Mouse (Mus musculus) kidney, postnatal 25 days (tissue): ENCODE results near the gene Focad.

ENCODE experiments used
- DNase-seq, 2 experiments: peaks; one replicate each; pipeline ENCODE4 v3.0.0; 2021; ENCODE audit warnings: mixed read lengths in 2 of 2

Focad gene

DNA sequence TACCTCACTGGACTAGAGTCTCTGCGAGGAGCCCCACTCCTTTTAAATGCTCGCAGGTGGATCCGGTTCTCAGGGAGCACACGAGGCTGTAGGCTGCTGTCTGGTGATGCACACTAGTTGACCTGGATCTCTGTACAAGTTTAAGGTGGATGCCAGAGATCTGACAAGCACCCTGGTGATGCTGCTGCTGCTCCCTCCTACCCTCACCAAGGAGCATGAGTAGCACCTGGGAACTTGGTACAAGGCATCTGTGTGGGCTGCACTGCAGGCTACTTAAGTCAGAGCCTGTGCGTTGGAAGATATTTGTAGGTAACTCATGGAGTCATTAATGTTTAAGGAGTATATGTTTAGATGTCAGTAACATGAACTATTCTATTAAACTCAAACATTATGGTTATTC, 62.5 kb downstream of the Focad start:
- DNase-seq: no peak

DNA sequence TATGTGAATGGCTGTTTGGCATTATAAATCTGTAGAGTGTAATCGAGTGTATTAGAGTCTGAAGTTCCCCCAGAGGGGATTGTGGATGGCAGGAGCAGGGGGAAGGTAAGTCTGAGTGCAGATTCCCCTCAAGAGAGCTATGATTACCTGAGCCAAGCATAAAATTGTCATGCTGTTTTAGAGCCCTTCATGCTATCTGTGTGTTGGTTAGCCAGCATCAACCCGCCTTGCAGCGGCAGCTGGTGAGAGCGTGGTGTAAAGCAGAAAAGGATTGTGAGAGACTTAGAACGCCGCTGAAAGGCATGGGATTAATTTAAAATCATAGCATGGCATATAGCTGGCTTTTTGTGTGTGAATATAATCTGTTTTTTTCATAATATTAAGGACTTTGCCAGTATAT, 63.2 kb downstream of the Focad start:
- no peak for DNase-seq

DNA sequence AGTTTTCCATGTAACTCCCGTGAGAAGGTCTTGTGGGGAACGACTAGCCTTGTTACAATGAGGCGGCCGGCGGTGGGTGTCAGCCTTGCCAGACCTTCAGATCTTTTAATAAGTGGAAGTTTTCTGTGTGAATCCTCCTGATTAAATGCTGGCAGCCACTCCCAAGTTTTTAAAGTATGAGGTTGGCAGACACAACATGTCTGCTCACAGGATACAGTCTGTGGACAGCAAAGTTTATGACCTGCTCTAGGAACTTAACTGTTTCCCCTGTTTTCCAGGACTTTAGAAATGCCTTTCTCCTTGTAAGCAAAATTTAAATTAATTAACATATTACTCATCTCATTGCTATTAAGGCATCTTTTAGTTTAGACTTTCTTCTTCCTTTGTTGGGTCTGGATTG, 64.8 kb downstream of the Focad start:
- no peak for DNase-seq

DNA sequence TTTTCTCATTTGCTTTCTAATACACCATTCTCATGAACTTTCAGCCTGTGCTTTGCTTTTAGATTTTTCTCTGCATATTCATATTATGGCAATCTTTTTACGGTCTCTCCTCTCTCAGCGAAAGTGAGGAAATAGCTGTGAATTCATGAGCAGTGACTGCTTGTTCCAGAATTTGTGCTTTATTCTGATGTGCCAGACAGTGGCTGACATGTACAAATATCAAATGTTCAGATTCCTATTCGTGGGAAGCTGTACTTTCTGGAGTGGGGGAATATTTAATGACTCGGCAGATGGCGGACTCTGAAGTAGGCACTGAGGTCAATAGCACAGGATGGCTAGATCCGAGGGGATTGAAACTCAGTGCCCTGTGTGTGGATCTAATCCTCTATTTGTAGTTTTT, 65.3 kb downstream of the Focad start:
- DNase-seq: no peak

DNA sequence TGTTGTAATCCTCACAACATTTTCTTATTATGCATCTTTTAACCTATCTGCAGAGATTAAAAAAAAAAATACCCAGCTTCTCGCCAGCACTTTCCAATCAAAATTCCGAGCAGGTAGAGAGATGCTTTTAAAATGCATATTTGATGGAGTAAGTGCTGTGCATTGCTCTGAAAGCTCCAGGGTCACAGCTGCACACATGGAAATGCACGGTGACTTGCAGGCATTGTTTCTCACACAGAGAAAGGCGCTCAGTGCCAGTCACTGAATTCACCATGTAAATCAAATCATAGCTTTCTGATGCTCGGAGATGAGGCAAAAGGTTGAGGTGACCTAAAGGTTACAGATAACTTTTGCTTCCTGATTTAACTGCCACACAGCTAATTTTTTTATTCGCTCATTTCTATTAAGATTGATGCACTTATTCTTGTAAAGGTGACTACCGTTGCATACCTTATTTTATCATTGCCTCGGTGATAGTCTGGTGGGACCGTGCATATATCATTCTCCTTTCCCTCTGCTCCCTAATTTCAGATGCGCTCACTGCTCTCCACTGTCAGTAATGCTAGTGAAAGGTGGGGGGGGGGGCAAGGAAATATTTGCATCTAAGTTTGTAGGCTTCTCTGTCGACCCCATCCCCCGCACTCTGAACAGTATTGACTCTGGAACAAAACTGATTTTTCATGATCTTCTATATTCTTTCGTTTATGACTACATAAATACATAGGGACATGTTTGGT, 69.2 kb downstream of the Focad start:
- no peak for DNase-seq

DNA sequence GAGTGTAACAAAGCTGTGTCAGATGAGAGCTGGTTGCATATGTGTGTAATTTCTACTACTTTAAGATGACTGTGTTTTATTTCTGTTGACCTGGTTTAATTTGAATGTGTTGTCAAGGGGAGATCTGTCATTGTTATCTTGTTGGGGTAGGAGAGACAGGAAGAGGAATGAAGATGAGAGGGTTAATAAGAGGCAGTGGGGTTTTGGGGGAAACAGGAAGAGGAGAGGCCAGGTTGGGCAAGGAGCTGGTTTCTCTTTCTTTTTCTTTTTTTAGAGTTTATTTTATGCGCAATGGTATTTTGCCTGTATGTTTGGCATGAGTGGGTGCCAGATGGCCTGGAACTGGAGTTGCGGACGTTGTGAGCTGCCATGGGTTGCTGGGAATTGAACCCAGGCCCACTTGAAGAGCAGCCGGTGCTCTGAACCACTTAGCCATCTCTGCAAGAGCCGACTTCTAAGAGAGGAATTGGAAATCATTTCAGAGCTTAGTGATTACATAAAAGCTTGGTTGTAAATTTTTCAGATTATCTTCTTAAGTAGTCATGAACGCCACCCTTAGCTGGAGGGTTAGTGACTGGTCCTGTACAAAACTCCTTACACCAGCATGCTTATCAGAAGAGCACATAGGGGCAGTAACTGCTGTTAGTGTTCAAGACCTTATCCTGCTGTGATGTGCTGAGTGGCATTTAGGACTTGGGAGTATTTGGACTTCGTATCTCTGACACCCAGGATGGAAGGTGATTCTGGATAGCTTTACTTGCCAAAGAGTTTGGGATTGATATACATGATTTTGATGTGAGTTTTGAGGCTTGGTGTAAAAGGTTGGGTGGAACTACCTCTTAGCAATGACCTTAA, 72.8 kb downstream of the Focad start:
- DNase-seq: no peak

DNA sequence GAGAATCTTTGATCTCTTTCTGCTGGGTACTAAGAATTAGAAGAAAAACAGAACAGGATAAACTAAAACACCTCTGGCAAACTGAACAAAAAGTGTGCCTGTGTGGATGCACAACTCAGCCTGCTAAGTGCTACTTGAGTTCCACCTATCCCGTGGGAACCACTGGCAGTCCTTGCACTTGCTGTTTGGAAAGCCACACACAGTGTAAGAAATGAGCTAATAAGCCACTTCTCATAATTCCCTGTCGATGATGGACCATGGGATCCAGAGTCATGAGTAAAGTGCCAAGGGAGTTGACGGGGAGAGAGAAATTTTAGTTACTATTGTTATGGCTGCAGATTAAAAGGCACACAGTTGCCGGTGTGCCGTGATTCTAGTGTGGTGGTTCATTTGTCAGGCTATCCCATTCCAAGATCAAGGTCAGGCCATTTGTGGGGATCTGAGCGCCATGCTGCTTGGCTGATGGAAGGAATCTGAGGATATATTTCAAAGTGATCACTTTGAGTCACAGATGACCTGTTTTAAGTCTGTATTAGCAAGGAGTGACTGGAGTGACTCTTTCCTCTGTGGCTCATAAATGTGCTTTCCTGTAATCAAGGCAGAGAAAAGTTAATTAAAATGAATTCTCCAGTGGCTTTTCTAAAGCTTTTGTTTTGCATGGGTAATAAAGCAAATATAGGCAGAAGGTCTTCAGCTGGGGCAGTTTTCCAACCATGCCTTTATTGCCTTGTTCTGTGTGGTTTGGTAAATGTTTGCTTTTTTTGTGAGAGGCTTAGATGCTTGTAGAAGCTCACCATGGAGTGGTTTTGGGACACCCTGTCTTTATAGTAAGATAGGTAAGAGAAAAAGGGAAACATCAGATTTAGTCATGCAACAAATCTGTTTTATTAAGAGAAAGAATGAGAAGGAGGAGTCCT, 80.9 kb downstream of the Focad start:
- DNase-seq: no peak

DNA sequence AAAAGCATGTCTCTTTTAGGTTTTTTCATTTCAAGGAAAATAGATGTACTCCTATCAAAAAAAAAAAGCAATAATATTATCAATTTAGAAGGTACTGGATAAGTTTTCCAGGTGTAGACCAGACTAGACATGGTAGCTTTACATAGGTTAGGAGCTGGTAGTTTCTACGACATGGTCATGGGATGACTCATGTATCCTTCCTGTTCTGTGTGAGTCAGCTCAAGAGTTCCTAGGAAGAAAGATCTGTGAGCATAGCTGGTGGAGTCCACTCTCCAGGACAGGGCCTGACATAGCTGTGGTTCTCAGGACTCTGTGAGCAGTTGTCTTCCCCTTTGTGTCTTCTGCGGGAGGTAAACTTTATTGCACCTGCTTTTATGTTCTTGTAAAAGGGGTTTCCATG, 84.9 kb downstream of the Focad start:
- DNase-seq: no peak

DNA sequence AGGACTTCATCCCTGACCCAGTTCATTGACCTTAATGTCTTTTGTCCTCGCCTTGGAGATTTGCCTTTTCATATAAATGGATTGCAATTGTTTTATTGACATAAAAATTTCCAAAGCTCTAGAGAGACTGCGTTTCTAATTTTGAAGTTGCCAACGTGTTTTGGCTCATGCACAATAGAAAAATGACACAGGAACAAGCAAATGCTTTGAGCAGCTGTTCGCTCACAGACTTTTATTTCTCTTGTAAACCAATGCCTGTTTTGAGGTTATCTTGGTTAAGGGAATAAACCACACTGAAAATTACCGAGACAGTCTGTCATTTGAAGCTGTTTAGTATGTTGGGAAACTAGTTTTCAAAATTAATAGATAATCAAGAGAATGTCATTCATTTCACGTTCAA, 89.9 kb downstream of the Focad start:
- DNase-seq: no peak

DNA sequence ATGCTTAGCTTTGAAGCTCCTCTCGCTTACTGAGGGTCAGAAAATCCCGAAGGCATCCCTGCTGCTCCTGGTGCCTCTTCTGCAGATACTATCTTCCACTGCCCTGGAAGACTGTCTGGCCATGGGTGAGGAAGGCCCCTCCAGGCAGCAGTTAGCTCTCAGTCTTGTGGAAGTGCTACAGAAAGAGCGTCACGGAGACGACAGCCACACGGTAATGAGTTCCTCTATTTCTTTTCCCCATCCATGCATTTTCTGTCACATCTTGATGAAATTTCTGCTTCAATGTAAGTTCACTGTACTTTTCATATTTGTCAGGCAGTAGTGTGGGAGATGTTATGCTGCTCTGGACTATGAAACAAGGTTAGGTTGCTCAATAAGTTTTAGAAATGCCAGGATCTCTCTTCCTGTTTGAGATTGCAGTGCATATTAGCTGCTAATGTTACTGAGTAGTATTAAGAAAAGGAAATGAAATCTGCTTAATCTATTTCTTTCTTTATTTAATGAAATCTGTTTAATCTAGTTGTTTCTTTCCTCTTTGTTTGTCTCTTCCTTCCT, 91.5 kb downstream of the Focad start:
- DNase-seq: no peak

DNA sequence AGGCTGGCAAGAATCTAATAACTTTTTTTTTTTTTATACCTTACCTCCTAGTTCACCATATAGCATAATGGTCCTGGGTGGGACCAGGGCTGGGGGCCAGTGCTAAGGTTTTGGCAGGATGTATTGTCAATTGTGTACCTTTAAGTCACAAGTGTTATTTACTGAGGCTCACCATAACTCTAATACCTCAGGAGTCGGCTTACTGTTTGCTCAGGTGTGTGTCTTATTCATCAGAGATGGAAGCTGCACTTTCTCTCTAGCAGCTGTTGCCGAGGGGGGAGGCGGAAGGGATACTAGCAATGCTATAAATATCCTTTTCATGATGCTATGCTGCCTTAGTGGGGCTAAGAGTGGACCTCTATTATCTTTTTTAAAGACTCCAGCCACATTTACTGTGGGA, 93.2 kb downstream of the Focad start:
- no peak for DNase-seq

DNA sequence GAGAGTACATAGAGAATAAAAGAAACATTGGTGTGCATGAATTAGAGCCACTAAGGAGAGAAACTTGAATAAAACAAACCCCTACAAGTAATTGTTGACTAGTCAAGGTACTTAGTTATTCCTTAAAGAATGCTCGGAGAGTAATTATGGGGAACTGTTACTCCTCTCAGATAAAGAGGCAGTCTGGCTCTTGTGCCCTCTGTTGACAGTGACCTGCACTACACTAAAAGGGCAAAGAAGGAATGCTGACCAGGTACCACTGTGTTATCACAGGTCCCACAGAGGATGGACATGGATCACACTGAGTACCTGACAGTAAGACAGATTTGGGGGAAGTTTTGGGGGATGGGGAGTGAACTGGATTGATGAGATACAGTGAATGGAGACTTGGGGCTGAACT, 95.1 kb downstream of the Focad start:
- DNase-seq: no peak

DNA sequence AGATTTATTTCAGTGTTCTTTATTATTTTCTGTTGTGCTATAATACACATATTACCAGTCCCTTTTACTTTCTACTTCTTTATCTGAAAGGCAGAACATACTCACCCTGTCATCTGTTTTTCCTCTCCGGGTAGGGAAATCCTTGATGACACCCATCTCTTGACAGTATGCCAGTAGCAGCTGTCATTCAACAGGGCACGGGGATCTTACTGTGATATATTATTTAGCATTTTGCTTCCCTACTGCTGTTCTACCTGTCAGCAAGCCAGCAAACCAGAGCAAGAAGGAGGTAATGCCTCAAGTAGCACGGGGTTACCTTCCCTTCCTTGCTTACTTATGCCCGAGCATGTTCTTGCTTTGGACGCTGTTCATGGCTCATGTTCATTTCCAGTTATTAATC, 99.8 kb downstream of the Focad start:
- no peak for DNase-seq

DNA sequence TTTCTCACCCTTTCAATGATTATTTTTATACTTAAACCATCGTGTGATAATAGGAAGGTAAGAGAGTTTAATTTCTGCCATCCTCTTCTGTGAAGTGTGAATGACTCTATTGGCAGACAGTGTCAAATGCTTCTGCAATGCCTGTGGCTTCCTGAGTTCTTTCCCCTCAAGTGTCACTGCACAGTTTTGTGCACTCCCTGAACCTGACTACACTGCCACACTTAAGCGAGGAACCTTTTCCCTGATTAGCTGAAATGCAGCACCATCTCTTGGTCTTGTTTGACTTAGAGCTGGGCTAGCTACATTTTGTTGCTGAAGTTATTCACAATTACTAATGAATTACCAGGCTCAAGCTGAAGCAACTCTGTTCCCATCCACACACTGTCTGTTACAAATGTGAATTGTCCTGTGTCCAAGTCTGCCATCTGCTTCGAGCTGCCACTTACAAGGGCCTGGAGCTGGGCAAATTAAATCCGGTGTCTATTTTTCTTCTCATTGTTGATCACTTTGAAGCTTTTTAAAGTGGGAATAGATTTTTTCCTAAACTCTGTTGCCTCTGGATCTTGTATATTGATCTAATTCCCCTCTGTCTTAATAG, 101.6 kb downstream of the Focad start:
- DNase-seq: no peak

DNA sequence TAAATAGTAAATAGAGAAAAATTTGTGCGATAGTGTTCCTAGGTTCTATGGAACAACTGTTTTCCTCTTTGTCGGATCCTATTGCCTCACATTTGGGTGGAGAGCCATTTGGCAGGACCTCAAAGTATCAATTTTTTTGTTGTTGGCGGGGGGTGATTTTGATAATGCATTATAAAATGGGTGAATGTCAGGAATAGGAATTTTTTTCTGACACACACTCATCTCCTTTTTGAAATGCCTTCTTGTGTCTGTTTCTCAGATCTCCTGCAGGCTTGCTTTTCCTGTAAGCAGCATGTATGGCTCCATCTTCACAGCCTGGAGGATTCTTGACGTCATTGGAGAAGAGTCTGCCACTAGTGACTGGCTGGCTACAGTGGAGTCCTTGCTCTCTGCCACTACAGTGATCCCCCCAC, 102.1 kb downstream of the Focad start:
- no peak for DNase-seq

DNA sequence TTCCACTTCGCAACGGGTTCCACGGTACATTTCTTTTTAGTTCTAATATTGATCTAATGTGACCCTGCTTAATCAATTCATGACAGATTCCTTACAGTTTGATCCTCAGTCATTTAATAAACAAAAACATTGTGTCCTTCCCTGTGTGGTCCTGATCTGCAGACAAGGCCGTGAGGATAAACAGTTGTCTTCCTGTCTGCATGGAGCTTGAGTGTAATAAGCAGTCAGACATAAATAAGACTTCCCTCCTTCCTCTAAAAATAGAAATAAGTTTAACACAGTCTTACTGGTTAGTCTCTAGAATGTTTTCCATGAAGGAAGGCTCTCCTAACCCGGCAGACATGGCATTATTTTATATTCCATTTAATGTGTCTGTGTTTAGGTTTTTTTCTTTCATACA, 102.8 kb downstream of the Focad start:
- DNase-seq: no peak

DNA sequence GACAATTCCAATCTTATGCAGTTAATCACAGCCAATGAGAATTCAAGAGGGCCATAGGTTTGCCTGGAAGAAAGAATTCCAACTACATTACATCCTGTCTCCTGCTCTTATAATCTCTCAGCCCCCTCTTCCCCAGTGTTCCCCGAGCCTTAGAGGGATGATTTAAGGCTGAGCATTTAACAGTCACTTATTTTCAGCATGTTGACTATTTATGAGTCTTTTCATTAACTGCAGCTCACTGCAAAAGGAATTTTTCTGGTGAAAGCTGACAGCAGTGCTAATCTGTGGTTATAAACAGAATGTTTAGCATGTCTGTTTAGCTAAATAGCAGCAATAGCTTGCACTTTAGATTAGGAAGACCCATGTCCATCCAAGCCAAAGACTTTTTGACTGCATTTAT, 104.8 kb downstream of the Focad start:
- DNase-seq: no peak

DNA sequence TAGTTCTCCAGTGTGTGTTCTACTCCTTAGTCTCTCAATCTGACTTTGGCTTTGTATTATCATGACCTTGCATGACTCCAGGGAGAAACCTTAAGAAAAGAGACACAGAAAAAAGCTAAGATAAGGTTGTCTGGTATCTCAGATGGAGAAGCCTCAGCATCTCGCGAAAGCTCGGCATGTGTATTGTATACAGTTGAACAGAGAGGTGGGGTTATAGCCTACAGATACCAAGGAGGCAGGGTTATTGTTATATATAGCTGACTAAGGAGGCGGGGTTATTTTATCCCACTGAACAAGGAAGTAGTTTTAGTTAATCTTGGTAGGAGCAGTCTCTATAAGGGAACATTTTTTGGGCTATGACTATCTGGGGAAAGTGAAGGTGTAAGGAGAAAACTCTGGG, 106.6 kb downstream of the Focad start:
- DNase-seq: no peak

DNA sequence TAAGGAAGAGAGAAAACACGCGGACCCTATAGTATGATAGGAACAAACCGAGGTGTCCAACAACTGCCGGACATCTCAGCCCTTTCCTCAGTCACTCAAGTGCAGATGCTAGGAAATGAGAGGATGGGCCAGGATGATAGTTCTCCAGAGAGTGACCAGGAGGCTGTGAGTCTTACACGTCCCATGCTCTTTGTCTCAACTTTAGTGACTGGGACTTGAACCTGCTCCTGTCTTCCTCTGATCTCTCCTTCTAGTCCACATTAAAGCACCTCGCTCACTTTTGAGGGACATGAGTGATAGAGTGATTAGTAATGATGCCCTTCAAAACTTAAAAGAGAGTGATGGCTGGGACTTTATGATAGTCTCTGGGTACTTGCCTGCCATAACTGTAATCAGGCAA, 114.2 kb downstream of the Focad start:
- DNase-seq: no peak

DNA sequence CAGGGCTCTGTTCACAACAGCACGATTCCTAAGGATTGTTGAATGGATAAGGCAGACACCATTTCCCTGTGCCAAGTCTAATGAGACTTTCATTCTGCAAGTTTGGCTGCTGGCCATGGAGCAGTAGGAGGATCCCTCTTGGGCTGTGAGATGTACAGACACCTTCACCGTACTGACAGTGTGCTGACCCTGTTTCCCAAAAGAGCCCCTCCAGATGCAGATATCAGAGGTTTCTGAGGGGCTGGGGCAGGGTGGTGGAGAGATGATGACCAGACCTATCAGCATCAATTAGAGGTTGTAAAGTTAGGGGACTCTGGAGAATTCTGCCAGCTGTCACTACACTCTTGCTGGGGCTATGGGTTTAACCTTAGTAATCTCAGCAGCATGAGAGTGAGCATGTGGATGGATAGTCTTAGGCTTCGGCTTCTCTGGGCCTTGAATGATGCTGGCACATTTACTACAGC, 115.0 kb downstream of the Focad start:
- DNase-seq: no peak

DNA sequence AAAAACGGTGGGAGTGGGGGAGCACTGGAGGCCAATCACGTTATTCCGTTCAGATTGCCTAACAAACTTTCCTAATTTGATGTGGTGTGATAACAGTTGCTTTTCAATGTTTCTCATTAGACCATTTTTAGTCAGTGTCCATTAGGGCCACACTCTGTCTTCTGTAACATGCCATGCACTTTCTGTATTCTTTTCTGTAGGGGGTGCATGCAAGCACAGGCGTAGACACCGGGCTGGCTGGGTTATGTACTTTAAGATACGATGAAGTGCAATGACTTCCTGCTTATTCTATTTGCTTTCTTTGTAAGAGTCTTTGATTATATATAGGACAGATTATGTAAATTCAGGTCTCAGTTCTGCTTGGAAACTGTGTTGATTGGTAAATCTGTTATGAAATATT, 116.2 kb downstream of the Focad start:
- no peak for DNase-seq

DNA sequence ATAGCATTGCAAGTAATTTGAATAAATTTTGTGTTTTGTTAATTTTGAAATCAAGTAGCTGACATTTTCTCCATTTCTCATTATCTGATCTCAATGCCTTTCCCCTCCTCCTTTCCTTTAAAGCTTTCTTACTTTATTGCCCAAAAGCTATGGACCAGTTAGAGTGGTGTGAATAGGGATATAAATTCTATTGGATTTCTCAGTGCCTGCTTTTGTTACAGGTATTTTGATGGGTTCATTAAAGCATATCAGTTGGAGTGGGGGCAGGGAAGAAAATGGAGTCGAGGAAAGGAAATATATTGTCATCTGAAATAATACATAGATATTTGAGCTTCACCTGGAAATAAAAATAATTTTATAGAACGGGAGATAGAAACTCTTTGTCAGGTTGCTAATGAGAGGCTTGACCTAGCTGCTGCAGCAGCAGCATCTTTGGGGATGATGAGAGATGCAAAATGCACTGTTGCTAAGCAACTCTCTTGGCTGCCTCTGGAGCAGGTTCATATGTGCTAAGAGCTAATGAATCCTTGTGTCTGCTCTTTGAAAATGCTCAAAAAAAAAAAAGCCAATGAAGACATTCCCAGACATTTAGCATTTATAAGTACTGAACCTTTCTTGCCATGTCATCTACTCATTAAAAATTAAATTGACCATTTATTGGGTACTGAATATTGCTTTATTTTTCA, 116.9 kb downstream of the Focad start:
- DNase-seq: no peak
